In genomic region chr1:36471181-36472105, GRCm38 (mm10) we compare ENCODE assay signal across 8 mouse cellular contexts. TPM values are rescaled to one million over a fixed set of nuclear protein-coding genes. Genes with fewer than 3 reads are reported as not detected.
DNase-seq lines count a peak whose midpoint lies in the region; ATAC-seq lines count a peak whose summit lies in the region.

Cnnm4 (plus strand) TSS chr1:36471620.

- peak within 1 kb of the TSS; percentile 70 for H3K9ac ChIP-seq in hindbrain, embryonic 16.5 days (ENCODE audit: low read depth, low read length)

- H3K4me2 ChIP-seq in hindbrain, embryonic 16.5 days (ENCODE audit: low read length): peak within 1 kb of the TSS; percentile 87

- peak within 1 kb of the TSS; percentile 69 for H3K4me3 ChIP-seq in hindbrain, embryonic 16.5 days (ENCODE audit: low read length)

- peak; percentile 92 for ATAC-seq in hindbrain, embryonic 16.5 days

- peaks cover 49% of the 10 kb centered on the region for H3K4me1 ChIP-seq in hindbrain, embryonic 16.5 days (ENCODE audit: control insufficient read depth, insufficient read depth, low read depth, low read length)

- under 1% methylated on average over 70 of the region's 98 CpGs for WGBS in hindbrain, embryonic 16.5 days

- H3K27ac ChIP-seq in hindbrain, embryonic 16.5 days (ENCODE audit: low read depth, low read length): peak within 1 kb of the TSS; percentile 42

- H3K36me3 ChIP-seq in hindbrain, embryonic 16.5 days (ENCODE audit: control insufficient read depth, insufficient read depth, low read length): no peaks in the 10 kb centered on the region

- no peaks in the 10 kb centered on the region for H3K9me3 ChIP-seq in hindbrain, embryonic 16.5 days (ENCODE audit: control insufficient read depth, low read length)

- peak; percentile 90 for DNase-seq in ZHBTc4 (ENCODE audit: low read depth, low spot score)
- DNase-seq in cerebellum, postnatal 4 days (ENCODE audit: low spot score in 2 of 2): peak; percentile 61 to 82
- peak; percentile 85 for DNase-seq in gastrocnemius, adult 18-20 months (ENCODE audit: low spot score)
- peak; percentile 79 to 85 for DNase-seq in left cerebral cortex, adult 18-20 months (ENCODE audit: low spot score in 2 of 2)
- DNase-seq in lung, postnatal 4 days: peak; percentile 91 to 95
- peak; percentile 93 for DNase-seq in retina, postnatal 1 day
- peak; percentile 92 for DNase-seq in thymus, postnatal 4 days

- H3K27me3 ChIP-seq in hindbrain, embryonic 16.5 days (replicated peaks; ENCODE audit: control insufficient read depth, insufficient read depth, low read length): no peaks in the 10 kb centered on the region

RNA-seq across cellular contexts. Expression of gene Cnnm4, which starts in this region (rescaled TPM):
- 1 to 10 TPM; 7.6 to 8.2 TPM for total RNA-seq in gastrocnemius, adult 18-20 months (2021)
- 11.4 and 12.8 TPM in 2 replicates for polyA plus RNA-seq in hindbrain, embryonic 16.5 days (2015; fragmentation: Nextera tagmentation; extraction: Ambion mirVana)
- total RNA-seq in left cerebral cortex, adult 18-20 months (2021): 10 to 100 TPM; 12.4 TPM

Comparison
In these comparisons a context has a peak if more than half of its experiments do, and no peak if none do; other contexts are left out.
1. Peak in every context shown above with its lines: DNase-seq, ATAC-seq, H3K4me3 ChIP-seq and H3K27ac ChIP-seq.